Comparison of ENCODE assay signal across 8 mouse cellular contexts in the genomic region with DNA sequence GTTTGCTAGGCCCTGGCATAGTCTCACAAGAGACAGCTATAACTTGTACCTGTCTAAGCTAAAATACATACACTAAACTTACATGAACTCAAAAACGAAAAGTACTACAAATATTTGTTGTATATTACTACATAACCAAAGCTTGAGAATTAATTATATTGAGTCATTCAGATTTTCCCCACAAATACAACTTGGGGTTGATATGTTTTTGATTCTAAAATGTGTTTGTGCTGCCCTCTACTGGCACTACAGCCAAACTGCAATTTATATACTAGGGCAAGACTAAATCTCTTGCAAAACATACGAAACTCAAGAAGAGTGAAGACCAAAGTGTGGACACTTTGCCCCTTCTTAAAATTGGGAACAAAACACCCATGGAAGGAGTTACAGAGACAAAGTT. TPM values are rescaled to one million over a fixed set of nuclear protein-coding genes. Genes with fewer than 3 reads are reported as not detected.
DNase-seq lines count a peak whose midpoint lies in the region; ATAC-seq and TF ChIP-seq lines count a peak whose summit lies in the region.
"Not testable (repeated sequence)": the region's sequence is repeated elsewhere in the genome, so short reads cannot be mapped to it uniquely, and the experiment has no call there.

No protein-coding gene starts in this region.

- H3K4me3 ChIP-seq in layer of hippocampus, adult 2 months; lung, postnatal 0 days (ENCODE audit: low read depth, low read length): not testable (repeated sequence)

- not testable (repeated sequence) for H3K4me1 ChIP-seq in lung, postnatal 0 days (ENCODE audit: insufficient read depth, low read depth, low read length)

- DNase-seq in Muller cell, postnatal 12 days (ENCODE audit: inconsistent ontology term) = peak; percentile 30
- peak; percentile 57 for DNase-seq in c-Kit-positive CD71-positive TER-119-positive erythroid progenitor cells, embryonic 14.5 days (ENCODE audit: low spot score)
- peak; percentile 39 to 49 for DNase-seq in layer of hippocampus, adult 2 months (ENCODE audit: low spot score in 2 of 2)
- DNase-seq in lung, postnatal 0 days (ENCODE audit: low spot score) = peak; percentile 35
- peak; percentile 16 for DNase-seq in urinary bladder, postnatal 14 days (ENCODE audit: low spot score)

- H3K4me2 ChIP-seq in lung, postnatal 0 days (replicated peaks; ENCODE audit: low read depth, low read length) = not testable (repeated sequence)

- WGBS in lung, postnatal 0 days = 18% methylated on average over 2 of the region's 2 CpGs

- ATAC-seq in erythroid progenitor cell, adult 5-6 weeks (replicated peaks; ENCODE audit: low FRiP score, poor library complexity, severe bottlenecking) = peak; percentile 85
- ATAC-seq in hematopoietic stem cell, adult 5-6 weeks (replicated peaks in 1 of 2; ENCODE audit: insufficient read depth in 1 of 2, low FRiP score in 2 of 2, low TSS enrichment in 1 of 2, low read depth in 1 of 2, poor library complexity in 2 of 2, severe bottlenecking in 2 of 2) = peak; percentile 73 to 78; a peak in 3 of 4 replicates
- ATAC-seq in lung, postnatal 0 days = not testable (repeated sequence)
- peak; percentile 60; the same call in 1 of the 2 replicates for ATAC-seq in neutrophil, adult 5-6 weeks (ENCODE audit: extremely low read depth, insufficient number of reproducible peaks, low FRiP score, poor library complexity, severe bottlenecking)

- not testable (repeated sequence) for TF ChIP-seq EP300 in lung, postnatal 0 days (IDR thresholded peaks at IDR 0.05)

- not testable (repeated sequence) for H3K27me3 ChIP-seq in lung, postnatal 0 days (replicated peaks; ENCODE audit: insufficient read depth, low read length)

- not testable (repeated sequence) for H3K9ac ChIP-seq in lung, postnatal 0 days (replicated peaks; ENCODE audit: low read depth)

- not testable (repeated sequence) for H3K27ac ChIP-seq in layer of hippocampus, adult 2 months; lung, postnatal 0 days (ENCODE audit: low read length)

- not testable (repeated sequence) for H3K9me3 ChIP-seq in lung, postnatal 0 days (ENCODE audit: low read length)

- H3K36me3 ChIP-seq in lung, postnatal 0 days (ENCODE audit: insufficient read depth, low read length) = peaks cover 17% of the 10 kb centered on the region; the same call in 1 of the 2 replicates

- peak; percentile 80 for TF ChIP-seq CTCF in layer of hippocampus, adult 2 months (conservative IDR thresholded peaks at IDR 0.05)
- TF ChIP-seq CTCF in lung, postnatal 0 days (IDR thresholded peaks at IDR 0.05) = peak; percentile 64

RNA-seq across cellular contexts. Expression of gene Mettl4, which starts 19.4 kb away (rescaled TPM):
- 12.3 and 14.7 TPM in 2 replicates for total RNA-seq in erythroid progenitor cell, adult 5-6 weeks (2015; ENCODE audit: low replicate concordance)
- 9.6 and 12.0 TPM in 2 replicates for total RNA-seq in erythroid progenitor cell, adult 5-6 weeks (2017; ENCODE audit: low replicate concordance)
- 34.1 and 34.3 TPM in 2 replicates for total RNA-seq in hematopoietic stem cell, adult 5-6 weeks (2017)
- 10 to 100 TPM; 15.3 to 16.3 TPM for total RNA-seq in layer of hippocampus, adult 2 months (2021)
- 7.4 and 10.0 TPM in 2 replicates for polyA plus RNA-seq in lung, postnatal 0 days (2015; fragmentation: Nextera tagmentation; extraction: Ambion mirVana)
- total RNA-seq in neutrophil, adult 5-6 weeks (2017) = 17.9 and 19.9 TPM in 2 replicates
